Mouse (Mus musculus) liver, embryonic 13.5 days (tissue): ENCODE measurements around the gene Dnajc6. TPM values are rescaled to one million over a fixed set of nuclear protein-coding genes. Genes with fewer than 3 reads are reported as not detected.

Experiments
- ATAC-seq: fragments of 200-750 bp; cut with Nextera tagmentation; 2 replicates; pipeline ENCODE4 v1.8.0; 2017; ENCODE audit warnings: low read depth, mild to moderate bottlenecking, moderate number of reproducible peaks, moderate library complexity
- DNase-seq: peaks from one replicate; pipeline ENCODE4 v3.0.0; 2022
- H3K27ac ChIP-seq: fragments of 300-500 bp; sonication (generic); 2 replicates; pipeline ENCODE4 v1.5.1; 2015; ENCODE audit warnings: moderate library complexity, mild to moderate bottlenecking, inconsistent platforms
- H3K27me3 ChIP-seq: fragments of 300-500 bp; sonication (generic); 2 replicates; pipeline ENCODE4 v1.6.1; 2015; ENCODE audit warnings: mild to moderate bottlenecking, inconsistent platforms
- H3K36me3 ChIP-seq: fragments of 300-500 bp; sonication (generic); 2 replicates; pipeline ENCODE4 v1.6.1; 2015; ENCODE audit warnings: mild to moderate bottlenecking, inconsistent platforms
- H3K4me1 ChIP-seq: fragments of 300-500 bp; sonication (generic); replicated peaks from 2 replicates; pipeline ENCODE4 v1.6.1; 2015; ENCODE audit warnings: inconsistent platforms
- H3K4me2 ChIP-seq: fragments of 300-500 bp; sonication (generic); 2 replicates; pipeline ENCODE4 v1.6.1; 2015; ENCODE audit warnings: inconsistent platforms, mild to moderate bottlenecking, moderate library complexity
- H3K4me3 ChIP-seq: fragments of 300-500 bp; sonication (generic); replicated peaks from 2 replicates; pipeline ENCODE4 v1.5.1; 2015; ENCODE audit warnings: mild to moderate bottlenecking, inconsistent platforms
- H3K9ac ChIP-seq: fragments of 300-500 bp; sonication (generic); 2 replicates; pipeline ENCODE4 v1.6.1; 2015; ENCODE audit warnings: mild to moderate bottlenecking, inconsistent platforms
- H3K9me3 ChIP-seq: fragments of 300-500 bp; sonication (generic); replicated peaks from 2 replicates; pipeline ENCODE4 v1.6.1; 2016; ENCODE audit warnings: inconsistent platforms
- WGBS: fragments of 180-500 bp; shearing (Covaris S2); methylation state at CpG from one replicate; pipeline ENCODE4 v1.1.7; 2015; ENCODE audit not compliant: insufficient replicate concordance; 5-methylcytosine and 5-hydroxymethylcytosine counted together
- polyA plus RNA-seq: library from polyadenylated mRNA; unstranded; fragments of >200 nt; fragmentation: Nextera tagmentation; extraction: Ambion mirVana; gene quantifications from 2 replicates; pipeline ENCODE4 v1.2.1, GENCODE M21; 2015

The Dnajc6 gene
- polyA plus RNA-seq, 1 experiment from 2014 or later = 0.14 TPM

DNA sequence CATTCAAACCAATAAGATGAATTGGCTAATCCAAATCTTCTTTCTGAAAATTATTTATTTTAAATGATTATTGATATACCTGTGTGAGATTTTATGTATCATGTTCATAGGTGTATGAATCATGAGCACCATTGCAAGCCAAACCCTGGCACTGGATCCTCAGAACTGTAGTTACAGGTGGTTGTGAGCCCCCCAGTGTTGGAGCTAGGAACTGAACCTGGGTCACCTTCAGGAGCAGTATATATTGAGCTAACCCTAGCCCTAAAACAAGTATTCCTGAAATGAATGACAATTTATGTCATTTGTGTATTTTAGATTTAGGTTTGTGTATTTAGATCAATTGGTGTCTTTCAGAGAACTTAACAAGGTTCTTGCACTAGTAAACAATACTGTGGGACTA is 105.3 kb downstream of the Dnajc6 start:
- no peak for ATAC-seq
- Histone ChIP-seq H3K9me3 (no peaks in the 10 kb centered on the region), H3K27ac (no peak overlapping the region), H3K4me3 (no peak overlapping the region), H3K27me3 (no peaks in the 10 kb centered on the region), H3K9ac (no peak overlapping the region), H3K4me2 (no peak overlapping the region), H3K36me3 (no peaks in the 10 kb centered on the region), H3K4me1 (no peaks in the 10 kb centered on the region)
- no peak for DNase-seq

DNA sequence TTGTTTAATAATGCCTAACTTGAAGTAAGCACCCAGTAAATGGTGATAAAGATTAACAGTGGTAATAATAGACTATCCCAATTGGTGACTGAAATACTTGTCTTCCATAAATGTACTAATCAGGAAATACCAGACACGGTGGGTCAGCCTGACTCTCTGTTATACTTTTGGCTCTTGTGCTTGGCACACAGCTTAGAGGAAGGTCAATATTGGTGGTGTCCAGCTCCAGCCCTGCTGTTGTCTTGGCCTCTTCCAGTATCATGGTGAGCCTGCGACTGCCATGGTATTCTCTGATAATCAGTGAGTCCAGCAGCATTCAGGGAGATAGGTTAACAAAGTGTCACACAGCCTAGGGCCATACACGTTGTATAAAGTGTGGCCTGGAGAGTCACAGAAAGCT is 107.2 kb downstream of the Dnajc6 start:
- H3K36me3 ChIP-seq = no peaks in the 10 kb centered on the region
- no peak for ATAC-seq
- no peak overlapping the region for H3K27ac ChIP-seq
- H3K9ac ChIP-seq = no peak overlapping the region
- no peaks in the 10 kb centered on the region for H3K4me1 ChIP-seq
- no peak for DNase-seq
- no peaks in the 10 kb centered on the region for H3K9me3 ChIP-seq
- H3K4me3 ChIP-seq = no peak overlapping the region
- H3K4me2 ChIP-seq = no peak overlapping the region
- 55% methylated on average over 3 of the region's 3 CpGs for WGBS
- H3K27me3 ChIP-seq = no peaks in the 10 kb centered on the region

DNA sequence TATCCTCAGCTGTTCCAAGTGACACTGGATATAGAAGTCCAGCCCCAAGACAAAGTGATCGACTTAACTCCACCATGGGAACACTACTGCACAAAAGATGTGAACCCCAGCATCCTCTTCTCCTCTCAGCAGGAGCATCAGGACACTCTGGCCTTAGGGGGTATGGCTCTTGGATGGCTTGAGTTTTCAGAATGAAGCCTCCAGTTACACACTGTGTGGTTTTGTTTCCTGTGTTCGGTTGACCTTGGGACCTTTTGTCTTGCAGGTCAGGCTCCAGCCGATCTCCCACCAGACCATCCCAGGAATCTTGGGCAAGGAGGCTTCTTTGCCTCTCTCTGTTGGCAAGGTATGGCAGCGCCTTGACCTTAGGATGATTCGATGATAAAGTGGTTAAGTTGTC is 120.1 kb downstream of the Dnajc6 start:
- Histone ChIP-seq H3K4me1 (no peaks in the 10 kb centered on the region), H3K4me3 (no peak overlapping the region), H3K4me2 (no peak overlapping the region), H3K27ac (no peak overlapping the region), H3K9me3 (no peaks in the 10 kb centered on the region), H3K27me3 (no peaks in the 10 kb centered on the region), H3K36me3 (no peaks in the 10 kb centered on the region), H3K9ac (no peak overlapping the region)
- DNase-seq (no peak), ATAC-seq (no peak)
- 64% methylated on average over 5 of the region's 5 CpGs for WGBS

- no peak for ATAC-seq
- no peaks in the 10 kb centered on the region for H3K27me3 ChIP-seq
- H3K36me3 ChIP-seq = no peaks in the 10 kb centered on the region
- DNase-seq = no peak
- no peak overlapping the region for H3K4me3 ChIP-seq
- H3K9ac ChIP-seq = no peak overlapping the region
- WGBS = 54% methylated on average over 2 of the region's 2 CpGs
- H3K4me1 ChIP-seq = no peaks in the 10 kb centered on the region
- no peaks in the 10 kb centered on the region for H3K9me3 ChIP-seq
- H3K4me2 ChIP-seq = no peak overlapping the region
- no peak overlapping the region for H3K27ac ChIP-seq
These were observed 121.3 kb downstream of the Dnajc6 start for GRCm38 (mm10) chr4:101617742-101618141.

DNA sequence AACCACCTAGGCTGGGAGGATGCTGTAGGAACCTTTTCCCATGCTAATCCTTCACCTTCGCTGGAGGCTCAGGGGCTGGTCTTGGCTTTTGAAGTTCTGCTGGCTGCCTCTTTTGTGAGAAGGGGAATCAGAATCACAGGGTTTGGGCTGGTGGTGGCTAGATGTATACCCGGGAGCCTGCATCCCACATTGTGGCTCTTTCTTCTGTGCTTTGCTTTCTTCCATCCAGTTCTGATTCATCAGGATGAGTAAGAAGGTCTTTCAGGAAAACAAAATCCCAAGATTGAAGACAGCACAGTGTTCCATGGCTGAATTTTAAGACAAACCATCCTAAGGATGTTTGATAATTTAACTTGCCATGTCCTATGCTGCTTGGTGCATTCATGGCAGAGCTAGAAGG is 123.8 kb downstream of the Dnajc6 start:
- no peak for DNase-seq
- Histone ChIP-seq H3K27me3 (no peaks in the 10 kb centered on the region), H3K4me3 (no peak overlapping the region), H3K27ac (no peak overlapping the region), H3K9me3 (no peaks in the 10 kb centered on the region), H3K4me2 (no peak overlapping the region), H3K9ac (no peak overlapping the region), H3K36me3 (no peaks in the 10 kb centered on the region), H3K4me1 (no peaks in the 10 kb centered on the region)
- WGBS = 56% methylated on average over 2 of the region's 2 CpGs
- ATAC-seq = no peak

GRCm38 (mm10) chr4:101621241-101621640 is 124.8 kb downstream of the Dnajc6 start:
- no peaks in the 10 kb centered on the region for H3K27me3 ChIP-seq
- H3K27ac ChIP-seq = no peak overlapping the region
- no peak for DNase-seq
- H3K9me3 ChIP-seq = no peaks in the 10 kb centered on the region
- H3K9ac ChIP-seq = no peak overlapping the region
- WGBS = 61% methylated on average over 5 of the region's 5 CpGs
- H3K4me3 ChIP-seq = no peak overlapping the region
- no peak for ATAC-seq
- H3K4me2 ChIP-seq = no peak overlapping the region
- H3K36me3 ChIP-seq = no peaks in the 10 kb centered on the region
- H3K4me1 ChIP-seq = no peaks in the 10 kb centered on the region

DNA sequence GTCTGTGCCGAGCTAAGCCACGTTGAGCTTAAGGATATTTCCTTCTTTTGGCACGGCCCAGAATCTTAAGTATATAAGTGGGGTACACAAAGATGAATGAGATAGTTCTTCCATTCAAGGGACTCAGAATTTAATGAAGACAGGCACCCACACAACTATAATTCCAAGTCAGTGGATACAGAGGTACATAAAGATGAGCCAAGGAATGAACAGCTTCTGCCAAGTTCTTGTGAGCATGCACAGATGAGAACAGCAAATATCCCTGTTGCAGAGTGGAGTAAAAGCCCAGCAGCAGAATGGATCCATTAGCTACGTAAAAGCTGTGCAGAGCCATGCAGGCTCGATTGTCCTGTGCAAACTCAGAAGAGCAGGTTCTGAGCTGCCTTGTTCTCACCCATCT is 128.8 kb downstream of the Dnajc6 start:
- Histone ChIP-seq H3K36me3 (no peaks in the 10 kb centered on the region), H3K4me2 (no peak overlapping the region), H3K27ac (no peak overlapping the region), H3K9me3 (no peaks in the 10 kb centered on the region), H3K4me3 (no peak overlapping the region), H3K27me3 (no peaks in the 10 kb centered on the region), H3K9ac (no peak overlapping the region), H3K4me1 (no peaks in the 10 kb centered on the region)
- DNase-seq (no peak), ATAC-seq (no peak)
- 63% methylated on average over 5 of the region's 5 CpGs for WGBS

DNA sequence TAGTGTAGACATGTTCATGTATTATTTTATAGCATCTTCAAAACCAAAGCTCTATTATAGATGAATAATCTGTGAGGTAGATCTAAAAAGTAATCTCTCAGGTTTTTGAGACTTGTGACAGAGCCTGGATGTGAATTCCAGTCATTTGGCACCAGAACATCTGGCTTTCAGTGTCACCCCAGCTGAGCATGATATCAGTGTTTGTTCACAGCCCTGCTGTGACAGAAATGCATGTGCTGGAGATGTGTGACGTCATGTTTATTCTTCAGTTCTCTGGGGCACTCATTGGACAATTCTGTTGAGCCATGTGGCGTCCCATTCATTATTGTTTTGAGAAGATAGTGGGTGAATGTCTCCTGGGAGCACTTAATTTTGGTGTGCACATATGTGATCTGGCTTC is 139.1 kb downstream of the Dnajc6 start:
- Histone ChIP-seq H3K36me3 (no peaks in the 10 kb centered on the region), H3K9me3 (no peaks in the 10 kb centered on the region), H3K4me2 (no peak overlapping the region), H3K27ac (no peak overlapping the region), H3K4me3 (no peak overlapping the region), H3K9ac (no peak overlapping the region), H3K4me1 (no peaks in the 10 kb centered on the region), H3K27me3 (no peaks in the 10 kb centered on the region)
- ATAC-seq = no peak
- DNase-seq = no peak
- WGBS = 45% methylated on average over 2 of the region's 2 CpGs

DNA sequence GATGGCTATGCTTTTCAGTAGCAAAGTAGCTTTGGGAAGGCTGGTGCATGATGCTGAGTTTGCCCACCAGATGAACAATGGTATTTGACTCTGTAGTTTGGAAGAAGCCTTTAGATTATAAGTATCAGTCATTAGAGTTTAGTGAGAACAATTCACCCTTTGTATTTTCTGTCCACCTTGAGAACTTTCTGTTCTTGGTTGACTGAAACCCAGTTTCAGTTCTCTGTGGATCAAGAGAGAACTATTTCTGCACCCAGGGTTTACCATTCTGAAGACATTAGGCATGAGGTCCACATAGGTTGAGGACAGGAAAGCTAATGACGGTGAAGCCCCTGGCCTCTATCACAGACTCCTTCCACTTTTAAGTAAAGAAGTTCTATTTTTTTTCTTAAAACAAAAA is 141.0 kb downstream of the Dnajc6 start:
- Histone ChIP-seq H3K27me3 (no peaks in the 10 kb centered on the region), H3K4me1 (no peaks in the 10 kb centered on the region), H3K36me3 (no peaks in the 10 kb centered on the region), H3K27ac (no peak overlapping the region), H3K9me3 (no peaks in the 10 kb centered on the region), H3K4me3 (no peak overlapping the region), H3K9ac (no peak overlapping the region), H3K4me2 (no peak overlapping the region)
- ATAC-seq (no peak), DNase-seq (no peak)
- 70% methylated on average over 1 of the region's 1 CpGs for WGBS

GRCm38 (mm10) chr4:101640631-101641030 is 144.2 kb downstream of the Dnajc6 start:
- Histone ChIP-seq H3K9me3 (no peaks in the 10 kb centered on the region), H3K4me2 (no peak overlapping the region), H3K27me3 (no peaks in the 10 kb centered on the region), H3K9ac (no peak overlapping the region), H3K4me1 (no peaks in the 10 kb centered on the region), H3K36me3 (no peaks in the 10 kb centered on the region), H3K27ac (no peak overlapping the region), H3K4me3 (no peak overlapping the region)
- ATAC-seq (no peak), DNase-seq (no peak)
- WGBS = 54% methylated on average over 5 of the region's 5 CpGs

DNA sequence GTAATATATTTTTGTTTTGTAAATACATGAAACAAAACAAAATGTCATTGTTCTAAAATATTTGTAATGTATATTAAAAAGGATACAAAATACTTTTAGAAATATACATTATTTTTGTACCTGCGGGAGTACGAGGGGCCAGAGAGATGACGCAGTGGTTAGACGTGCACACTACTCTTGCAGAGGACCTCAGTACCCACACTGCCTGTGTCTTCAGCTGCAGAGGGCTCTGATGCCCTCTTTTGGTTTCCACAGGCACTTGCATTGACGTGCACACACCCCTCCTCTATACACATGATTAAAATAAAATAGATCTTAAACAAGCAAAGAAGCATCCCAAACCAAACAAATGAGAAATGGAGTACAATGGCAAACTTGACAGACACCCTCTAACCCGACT is 146.3 kb downstream of the Dnajc6 start:
- Histone ChIP-seq H3K27me3 (no peaks in the 10 kb centered on the region), H3K27ac (no peak overlapping the region), H3K4me3 (no peak overlapping the region), H3K36me3 (no peaks in the 10 kb centered on the region), H3K9me3 (no peaks in the 10 kb centered on the region), H3K4me2 (no peak overlapping the region), H3K9ac (no peak overlapping the region), H3K4me1 (peaks cover 6% of the 10 kb centered on the region; the same call in 1 of the 2 replicates)
- ATAC-seq = no peak
- no peak for DNase-seq
- WGBS = 68% methylated on average over 6 of the region's 6 CpGs

- no peak overlapping the region for H3K9ac ChIP-seq
- DNase-seq = no peak
- no peak overlapping the region for H3K4me3 ChIP-seq
- H3K4me1 ChIP-seq = peaks cover 6% of the 10 kb centered on the region; the same call in 1 of the 2 replicates
- H3K4me2 ChIP-seq = no peak overlapping the region
- ATAC-seq = no peak
- 56% methylated on average over 4 of the region's 4 CpGs for WGBS
- H3K36me3 ChIP-seq = no peaks in the 10 kb centered on the region
- no peaks in the 10 kb centered on the region for H3K27me3 ChIP-seq
- H3K9me3 ChIP-seq = no peaks in the 10 kb centered on the region
- H3K27ac ChIP-seq = no peak overlapping the region
These were observed 146.8 kb downstream of the Dnajc6 start for GRCm38 (mm10) chr4:101643216-101643615.

DNA sequence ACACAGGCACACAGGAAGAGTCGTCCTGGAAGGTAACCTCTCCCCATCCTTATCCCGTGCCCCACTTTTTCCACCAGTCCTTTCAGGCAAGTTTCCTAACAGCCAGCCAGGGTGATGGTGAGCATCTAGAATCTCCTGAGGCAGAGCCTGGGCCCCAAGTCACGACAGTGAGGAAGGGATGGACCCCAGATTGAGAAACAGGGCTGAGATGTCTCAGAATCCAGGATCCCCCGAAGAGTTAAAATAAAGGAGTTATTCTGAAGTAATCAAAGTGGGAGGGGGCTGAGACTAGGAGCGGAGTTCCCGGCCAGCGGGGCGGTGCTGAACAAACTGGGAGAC is 150.4 kb downstream of the Dnajc6 start:
- no peaks in the 10 kb centered on the region for H3K36me3 ChIP-seq
- 0% methylated on average over 8 of the region's 8 CpGs for WGBS
- DNase-seq = no peak
- H3K27ac ChIP-seq = peak overlapping the region; percentile 95
- no peaks in the 10 kb centered on the region for H3K27me3 ChIP-seq
- no peaks in the 10 kb centered on the region for H3K9me3 ChIP-seq
- H3K4me3 ChIP-seq = peak overlapping the region; percentile 91
- peak overlapping the region; percentile 68 for H3K9ac ChIP-seq
- ATAC-seq = no peak
- peak overlapping the region; percentile 75 for H3K4me2 ChIP-seq
- peaks cover 41% of the 10 kb centered on the region for H3K4me1 ChIP-seq
